Mouse (Mus musculus) Patski (cell line): ENCODE data around the gene Vmn2r20. TPM values are rescaled to one million over a fixed set of nuclear protein-coding genes. Genes with fewer than 3 reads are reported as not detected.
A peak's percentile ranks its signal among the peaks of the same experiment; 100 is the strongest.
"Not testable (repeated sequence)": the region's sequence is repeated elsewhere in the genome, so short reads cannot be mapped to it uniquely, and the experiment has no call there.

Source experiments
- ATAC-seq: fragments of 100-300 bp; one replicate; pipeline ENCODE4 v1.8.0; 2021
- CTCF ChIA-PET: fragments of 350-600 bp; sonication (Branson Sonifier 250); formaldehyde crosslinking; loops from one replicate; lab custom pipeline; 2022; ENCODE audit warnings: inconsistent platforms; lab: Charles Lee
- POLR2A ChIA-PET: fragments of 350-600 bp; sonication (Branson Sonifier 250); formaldehyde crosslinking; loops from one replicate; lab custom pipeline; 2022; ENCODE audit warnings: antibody characterized with exemption, inconsistent platforms; lab: Charles Lee
- DNase-seq: peaks from one replicate; pipeline ENCODE4 v3.0.0-alpha.2; 2011; ENCODE audit warnings: low read depth, low spot score
- H3K27me3 ChIP-seq: fragments of 371-371 bp; one replicate; pipeline ENCODE4 v1.5.1; 2021
- CTCF ChIP-seq: fragments of 100-300 bp; IDR thresholded peaks from one replicate; pipeline ENCODE4 v1.5.1; 2021
- in situ Hi-C: fragments of 300-500 bp; cut with MboI; formaldehyde crosslinking; loops from 3 replicates; pipeline ENCODE4 v1.11.1; 2018; ENCODE audit warnings: low pct_unique_long_range_greater_than_20kb, mixed read lengths
- polyA plus RNA-seq: library from polyadenylated mRNA; unstranded; gene quantifications from one replicate; pipeline ENCODE4 v1.2.3, GENCODE M21; 2021

Vmn2r20 gene
- under 0.01 TPM for polyA plus RNA-seq

GRCm38 (mm10) chr6:123418016-123418415 lies at the start of gene Vmn2r20:
Vmn2r20 (minus strand) TSS chr6:123418116.
- ATAC-seq, CTCF ChIA-PET, DNase-seq, POLR2A ChIA-PET, H3K27me3 ChIP-seq, in situ Hi-C loops: not testable (repeated sequence)

DNA sequence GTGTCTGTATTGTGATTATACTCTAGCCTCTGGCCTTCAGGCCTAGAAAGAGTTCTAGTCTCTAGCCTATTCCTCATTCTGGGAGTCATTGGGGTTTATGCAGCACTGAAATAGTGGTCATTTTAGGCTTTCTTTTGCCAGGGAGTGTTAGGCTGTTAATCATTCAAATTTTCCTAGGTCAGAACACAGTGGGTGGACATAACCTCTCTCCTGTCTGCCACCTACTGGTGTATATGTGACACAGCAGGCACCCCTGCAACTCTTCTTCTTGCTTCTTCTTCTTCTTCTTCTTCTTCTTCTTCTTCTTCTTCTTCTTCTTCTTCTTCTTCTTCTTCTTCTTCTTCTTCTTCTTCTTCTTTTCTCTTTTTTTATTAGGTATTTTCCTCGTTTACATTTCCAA lies 6.5 kb upstream of the Vmn2r20 start:
- H3K27me3 ChIP-seq, POLR2A ChIA-PET, in situ Hi-C loops, DNase-seq, CTCF ChIA-PET, ATAC-seq: not testable (repeated sequence)

GRCm38 (mm10) chr6:123406918-123407665 lies 10.8 kb downstream of the Vmn2r20 start:
- in situ Hi-C loops, DNase-seq, ATAC-seq, H3K27me3 ChIP-seq, CTCF ChIA-PET, POLR2A ChIA-PET: not testable (repeated sequence)

DNA sequence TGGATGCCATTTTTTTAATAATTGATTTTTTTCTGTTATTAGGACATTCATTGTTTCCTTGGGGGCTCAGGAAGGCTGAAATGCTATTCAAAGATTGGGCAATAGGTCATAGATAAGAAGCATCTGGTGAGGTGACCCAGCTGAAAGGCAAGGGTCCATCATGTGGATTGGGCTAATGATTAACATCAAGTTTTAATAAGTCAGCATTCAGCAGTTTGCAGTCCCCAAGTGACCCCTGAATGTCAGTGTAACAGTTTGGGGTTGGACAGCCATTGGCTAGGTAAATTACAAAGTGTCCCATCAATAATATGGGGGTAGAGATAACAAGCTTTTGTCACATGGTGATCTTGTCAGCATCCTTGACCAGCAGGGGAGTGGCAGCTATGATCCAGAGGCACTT lies 29.1 kb downstream of the Vmn2r20 start:
- ATAC-seq, POLR2A ChIA-PET, H3K27me3 ChIP-seq, DNase-seq, in situ Hi-C loops, CTCF ChIA-PET: not testable (repeated sequence)

DNA sequence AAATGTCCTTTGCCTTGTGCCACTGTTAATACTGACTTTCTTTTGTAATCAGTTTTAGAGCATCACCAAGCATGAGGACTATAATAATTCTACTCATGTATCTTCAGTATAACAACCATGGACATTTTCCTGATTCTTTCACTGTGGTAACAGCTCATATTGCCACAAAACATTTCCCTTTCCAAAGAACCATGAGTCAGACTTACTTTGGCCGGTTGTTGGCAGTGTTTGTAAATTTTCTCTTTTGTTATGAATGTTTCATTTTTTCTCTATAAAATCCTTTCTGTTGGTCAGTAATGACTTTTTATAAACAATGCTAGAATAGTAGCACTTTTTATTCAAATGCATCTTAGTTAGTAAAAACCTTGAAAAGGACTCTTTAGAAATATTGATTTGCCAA lies 71.8 kb downstream of the Vmn2r20 start:
- POLR2A ChIA-PET = no interaction called here
- no peaks in the 10 kb centered on the region for H3K27me3 ChIP-seq
- CTCF ChIA-PET = no interaction called here
- in situ Hi-C loops = no loop called here
- DNase-seq (no peak), ATAC-seq (no peak)
- TF ChIP-seq CTCF = no peak

- no peak for DNase-seq
- H3K27me3 ChIP-seq = no peaks in the 10 kb centered on the region
- peak; percentile 19 for TF ChIP-seq CTCF
- ChIA-PET CTCF (no interaction called here), POLR2A (no interaction called here)
- ATAC-seq = no peak
- in situ Hi-C loops = no loop called here
Measured at GRCm38 (mm10) chr6:123340093-123340492, 77.8 kb downstream of the Vmn2r20 start.

DNA sequence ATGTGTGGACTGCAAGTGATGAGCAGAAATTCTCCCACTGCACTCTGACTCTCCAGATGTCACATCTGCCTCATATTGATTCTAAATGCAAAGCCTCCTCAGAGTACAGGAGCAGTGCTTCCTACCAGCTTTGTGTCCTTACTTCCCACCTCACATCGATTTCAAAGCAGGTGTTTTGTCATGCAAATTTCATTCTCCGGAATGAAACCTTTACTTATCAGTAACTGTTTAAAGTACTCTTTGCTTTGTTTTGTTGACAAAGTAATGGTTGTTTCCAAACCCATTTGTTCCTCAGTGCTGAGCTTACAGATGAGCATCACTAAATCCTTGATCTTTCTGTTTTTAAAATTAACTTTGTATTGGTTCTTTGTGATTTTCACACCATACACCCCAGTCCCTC lies 85.4 kb downstream of the Vmn2r20 start:
- no peak for ATAC-seq
- CTCF ChIA-PET = no interaction called here
- in situ Hi-C loops = no loop called here
- H3K27me3 ChIP-seq = no peaks in the 10 kb centered on the region
- DNase-seq = no peak
- POLR2A ChIA-PET = no interaction called here
- no peak for TF ChIP-seq CTCF

Other genes starting within 250 kb of the Vmn2r20 start
- not detected for gene Clec4b2, start 245.2 kb downstream of the Vmn2r20 start, polyA plus RNA-seq
- not detected for gene Clec4n, start 188.3 kb downstream of the Vmn2r20 start, polyA plus RNA-seq
- not detected for gene Clec4d, start 156.0 kb downstream of the Vmn2r20 start, polyA plus RNA-seq
- gene Clec4e, start 128.2 kb downstream of the Vmn2r20 start, polyA plus RNA-seq = not detected
- gene Vmn2r19, start 109.8 kb downstream of the Vmn2r20 start, polyA plus RNA-seq = not detected
- not detected for gene Vmn2r21, start 115.3 kb upstream of the Vmn2r20 start, polyA plus RNA-seq
- gene Vmn2r22, start 232.6 kb upstream of the Vmn2r20 start, polyA plus RNA-seq = not detected